Mouse (Mus musculus): ENCODE results near the gene Cpt1a. TPM values are rescaled to one million over a fixed set of nuclear protein-coding genes. Genes with fewer than 3 reads are reported as not detected.

Gene Cpt1a
- 10 to 100 TPM; 30.6 to 59.2 TPM for total RNA-seq (2023)

DNA sequence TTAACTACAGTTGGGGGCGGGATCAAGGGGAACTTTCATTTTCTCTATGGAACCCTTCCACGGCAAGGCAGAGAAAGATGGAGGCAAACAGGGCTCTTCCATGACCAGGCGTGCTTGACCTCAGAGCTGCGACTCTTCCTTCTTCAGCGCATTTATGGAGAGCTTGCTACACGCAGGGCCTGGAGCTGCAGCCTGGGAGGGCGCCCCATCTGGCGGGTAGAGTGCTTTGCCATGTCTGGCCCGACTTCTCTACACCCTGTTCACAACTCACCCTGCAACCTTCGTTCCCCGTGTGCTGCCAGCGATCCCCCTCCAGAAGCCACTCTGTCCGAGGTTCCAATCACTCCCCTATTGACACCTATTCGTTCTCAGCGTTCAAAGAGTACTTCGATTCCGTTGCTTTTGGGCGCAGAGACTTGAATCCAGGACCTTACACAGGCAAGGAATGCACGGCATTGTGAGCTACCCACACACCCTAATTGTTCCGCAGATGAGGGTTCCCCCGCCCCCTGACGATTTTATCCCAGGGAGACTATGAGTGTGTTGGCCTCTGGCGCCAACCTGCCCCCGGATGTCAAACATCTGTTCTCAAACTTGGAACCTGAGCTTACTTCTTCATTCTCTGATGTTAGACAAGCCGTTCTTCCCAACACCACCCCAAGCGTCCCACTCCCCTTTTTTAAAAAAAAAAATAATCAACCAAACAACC lies at the start of gene Cpt1a:
Gene Cpt1a, plus strand, starts transcription at position 74 of the 709 bp plus-strand sequence.

DNA sequence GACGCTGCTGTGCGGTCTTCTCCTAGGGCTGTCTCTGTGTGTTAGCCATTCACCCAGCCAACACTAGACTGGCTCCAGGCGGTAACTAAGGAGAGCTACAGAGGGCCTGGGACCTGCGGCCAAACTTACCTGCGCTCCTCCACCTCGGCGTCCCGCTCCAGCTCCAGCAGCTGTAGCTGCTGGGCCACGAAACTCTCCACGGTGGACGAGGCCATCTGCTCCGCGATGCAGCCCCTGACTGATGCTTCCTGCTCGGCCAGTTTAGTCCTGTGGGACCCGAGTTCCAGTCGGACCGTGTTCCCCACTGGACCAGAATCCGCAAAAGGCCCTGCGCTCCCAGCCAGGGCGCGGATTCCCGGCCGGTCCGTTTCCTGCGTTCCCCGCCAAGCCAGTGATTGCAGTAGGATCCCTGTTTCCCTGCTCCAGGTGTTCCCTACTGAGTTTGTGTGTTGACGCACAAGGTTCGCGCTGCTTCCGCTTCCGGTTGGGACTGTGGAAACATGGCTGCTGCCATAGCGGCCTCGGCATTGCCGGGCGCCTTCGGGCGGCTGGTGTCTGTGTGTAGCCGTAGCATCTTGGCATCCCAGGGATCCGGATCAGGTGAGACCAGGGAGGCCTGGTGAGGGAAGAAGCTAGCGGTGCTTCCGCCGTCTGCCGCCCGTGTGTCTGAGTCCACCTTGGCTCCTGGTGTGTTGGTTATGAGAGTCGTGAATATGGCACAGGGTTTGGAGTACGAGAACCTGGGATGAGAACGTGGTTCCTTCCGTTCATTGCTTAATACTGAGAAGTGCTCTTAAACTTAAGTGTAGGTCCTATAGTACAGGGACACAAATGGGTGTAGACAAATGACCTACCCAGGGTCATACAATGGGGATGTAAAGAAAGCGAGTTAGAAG lies 39.3 kb upstream of the Cpt1a start, which contains the start of the genes Mrpl21 and Ighmbp2:
Gene Mrpl21, plus strand, starts transcription at position 330 of the 896 bp plus-strand sequence.
Gene Ighmbp2, minus strand, starts transcription at position 446 of the 896 bp plus-strand sequence.

DNA sequence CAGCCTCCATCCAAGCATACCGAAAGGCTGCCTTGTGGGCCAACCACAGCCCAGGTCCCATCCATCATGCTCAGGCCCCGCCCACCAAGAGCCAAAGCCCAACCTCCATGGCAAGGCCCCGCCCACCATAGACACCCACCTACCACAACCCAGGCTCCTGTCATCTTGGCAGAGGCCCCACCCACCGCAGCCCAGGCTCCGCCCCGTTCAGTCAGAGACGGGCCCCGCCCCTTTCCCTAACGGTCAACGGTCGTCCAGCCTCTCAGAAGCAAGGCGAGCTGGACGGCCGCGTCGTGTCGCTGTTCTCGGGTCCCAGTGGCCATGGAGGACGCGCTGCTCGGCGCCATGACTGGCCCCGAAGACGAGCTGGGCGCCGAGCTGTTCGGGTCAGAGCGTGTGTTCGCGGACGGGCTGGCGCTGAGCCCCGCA lies 66.5 kb downstream of the Cpt1a start, which contains the start of gene Tesmin:
Gene Tesmin, plus strand, starts transcription at position 229 of the 429 bp plus-strand sequence.

DNA sequence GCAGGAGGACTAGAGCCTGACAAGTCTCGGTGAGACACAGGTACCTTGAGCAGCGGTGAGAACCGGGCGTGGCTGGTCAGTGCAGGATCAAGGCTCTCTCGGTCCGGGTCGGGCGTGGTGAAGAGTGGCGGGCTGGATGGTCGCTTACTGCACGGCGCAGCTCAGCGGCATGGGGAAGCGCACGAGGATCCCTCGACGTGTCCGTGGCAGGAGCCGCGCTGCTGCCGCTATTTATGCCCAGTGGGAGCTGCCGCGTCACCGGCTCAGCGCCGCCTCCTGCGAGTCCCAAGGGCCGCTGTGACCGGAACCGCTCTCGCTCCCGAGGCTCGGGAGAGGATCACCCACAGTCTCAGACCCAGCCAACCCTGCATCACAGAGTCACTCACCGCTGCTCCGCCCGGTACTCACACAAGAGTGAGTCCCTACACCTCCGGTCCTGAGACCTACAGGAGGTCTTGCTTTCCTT lies 92.2 kb downstream of the Cpt1a start, which contains the start of gene Gal:
Gene Gal, minus strand, starts transcription at position 277 of the 466 bp plus-strand sequence.

Other genes starting within 250 kb of the Cpt1a start
- 10 to 100 TPM; 64.5 to 70.1 TPM for gene Mrpl21, start 39.4 kb upstream of the Cpt1a start, total RNA-seq (2023)
- 10 to 100 TPM; 21.1 to 24.7 TPM for gene Ighmbp2, start 39.3 kb upstream of the Cpt1a start, total RNA-seq (2023)
- gene Tesmin, start 66.5 kb downstream of the Cpt1a start, total RNA-seq (2023), result under 1 TPM; 0.71 to 0.79 TPM
- not detected for gene Gal, start 92.2 kb downstream of the Cpt1a start, total RNA-seq (2023)

Data from T-cell, adult 66 days (primary cell).